Mouse (Mus musculus) layer of hippocampus, postnatal 14 days (tissue): ENCODE measurements around the gene Ifi27l2b. TPM values are rescaled to one million over a fixed set of nuclear protein-coding genes. Genes with fewer than 3 reads are reported as not detected.
"Not testable (repeated sequence)": the region's sequence is repeated elsewhere in the genome, so short reads cannot be mapped to it uniquely, and the experiment has no call there.

Experiments
- DNase-seq, 2 experiments: peaks; one replicate each; pipeline ENCODE4 v3.0.0; 2021 to 2022; ENCODE audit warnings: low spot score in 2 of 2, mixed read lengths in 1 of 2
- long read RNA-seq, 2 experiments: library from polyadenylated mRNA; stranded (forward); transcript quantifications; one replicate each; pipeline ENCODE4 v2.0.0; 2021
- total RNA-seq, 2 experiments: library from RNA; stranded (reverse); gene quantifications; 2 replicates each; pipeline ENCODE4 v1.2.3; 2021

Gene Ifi27l2b
- total RNA-seq = not detected
- long read RNA-seq, experiment 1 = 0 reads
- long read RNA-seq, experiment 2 = 0 reads

GRCm38 (mm10) chr12:103457140-103457539, at the start of gene Ifi27l2b:
Gene Ifi27l2b, minus strand, starts transcription at chr12:103457223.
- DNase-seq = no peak

DNA sequence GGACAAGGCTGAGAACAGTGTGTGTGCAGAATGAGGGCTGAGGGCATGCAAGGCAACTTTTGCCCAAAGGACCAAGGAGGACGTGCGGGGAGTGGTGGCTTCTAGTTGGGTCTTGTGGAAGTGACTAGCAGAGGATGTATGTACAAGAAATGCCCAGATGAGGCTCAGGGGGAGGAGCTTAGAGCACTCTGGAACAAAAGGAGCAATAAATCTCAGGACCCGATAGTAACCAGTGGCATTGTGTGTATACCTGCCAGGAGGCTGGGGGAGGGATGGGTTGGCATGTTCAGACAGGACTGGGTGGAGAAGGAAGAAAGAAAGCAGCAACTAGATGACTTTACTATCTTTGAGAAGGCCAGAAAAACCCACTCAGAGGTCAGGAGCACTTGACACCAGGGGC, 47.4 kb upstream of the Ifi27l2b start:
- no peak for DNase-seq

- no peak for DNase-seq
Measured at GRCm38 (mm10) chr12:103503300-103503699, 46.3 kb upstream of the Ifi27l2b start.

DNA sequence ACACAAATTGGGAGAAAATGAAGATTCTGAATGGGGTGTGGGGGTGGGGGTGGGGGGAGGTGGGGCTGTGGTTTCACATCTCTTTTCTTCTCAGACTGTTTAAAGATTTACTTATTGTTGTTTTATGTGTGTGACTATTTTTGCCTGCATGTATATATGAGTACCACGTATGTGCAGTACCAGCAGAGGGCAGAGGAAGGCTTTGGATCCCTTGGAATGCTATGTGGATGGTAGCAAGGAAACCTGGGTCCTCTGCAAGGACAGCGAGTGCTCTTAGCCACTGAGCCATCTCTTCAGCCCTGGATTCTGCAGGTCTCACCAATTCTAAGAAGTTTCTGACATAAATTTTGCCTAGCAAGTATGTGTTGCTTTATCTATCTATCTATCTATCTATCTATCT, 42.2 kb upstream of the Ifi27l2b start:
- DNase-seq = no peak

DNA sequence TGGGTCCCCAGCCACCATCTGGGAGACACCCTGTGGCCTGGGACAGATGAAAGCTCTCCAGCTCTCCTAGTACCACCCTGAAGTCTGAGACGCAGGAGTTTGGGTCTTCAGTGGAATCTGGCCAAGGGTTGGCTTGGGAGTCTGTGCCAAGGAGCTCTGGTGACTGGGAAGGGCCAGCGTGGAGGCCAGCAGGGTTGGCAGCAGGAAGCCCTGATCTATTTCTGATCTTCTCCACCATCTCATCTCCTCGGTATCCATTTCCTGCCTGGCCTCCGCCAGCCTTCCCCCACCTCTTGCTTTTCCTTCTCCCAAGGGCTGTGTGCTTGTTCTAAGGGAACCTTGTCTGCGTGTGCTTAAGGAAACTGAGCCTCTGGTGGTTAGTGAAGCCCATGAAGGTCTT, 41.7 kb upstream of the Ifi27l2b start:
- no peak for DNase-seq

DNA sequence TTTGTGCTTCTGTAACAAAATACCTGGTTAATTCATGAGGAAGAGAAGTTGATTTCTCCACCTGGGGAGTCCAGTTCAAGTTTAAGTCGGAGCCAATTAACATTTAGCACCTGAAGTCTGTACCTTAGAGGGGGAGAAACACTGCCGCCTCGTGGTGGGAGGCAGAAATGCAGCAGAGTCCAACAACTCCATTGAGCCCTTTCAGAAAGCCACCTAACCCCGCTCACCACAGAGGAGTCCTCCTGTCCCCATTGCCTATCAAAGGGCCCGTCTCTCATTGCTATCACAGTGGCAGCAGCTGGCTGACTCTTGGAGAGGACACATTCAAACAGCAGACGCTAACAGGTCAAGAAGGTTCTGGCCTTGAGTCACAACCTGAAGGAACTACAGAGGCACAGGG, 37.5 kb upstream of the Ifi27l2b start:
- DNase-seq = no peak

GRCm38 (mm10) chr12:103492767-103493166, 35.7 kb upstream of the Ifi27l2b start:
- DNase-seq = peak; percentile 74 to 83

DNA sequence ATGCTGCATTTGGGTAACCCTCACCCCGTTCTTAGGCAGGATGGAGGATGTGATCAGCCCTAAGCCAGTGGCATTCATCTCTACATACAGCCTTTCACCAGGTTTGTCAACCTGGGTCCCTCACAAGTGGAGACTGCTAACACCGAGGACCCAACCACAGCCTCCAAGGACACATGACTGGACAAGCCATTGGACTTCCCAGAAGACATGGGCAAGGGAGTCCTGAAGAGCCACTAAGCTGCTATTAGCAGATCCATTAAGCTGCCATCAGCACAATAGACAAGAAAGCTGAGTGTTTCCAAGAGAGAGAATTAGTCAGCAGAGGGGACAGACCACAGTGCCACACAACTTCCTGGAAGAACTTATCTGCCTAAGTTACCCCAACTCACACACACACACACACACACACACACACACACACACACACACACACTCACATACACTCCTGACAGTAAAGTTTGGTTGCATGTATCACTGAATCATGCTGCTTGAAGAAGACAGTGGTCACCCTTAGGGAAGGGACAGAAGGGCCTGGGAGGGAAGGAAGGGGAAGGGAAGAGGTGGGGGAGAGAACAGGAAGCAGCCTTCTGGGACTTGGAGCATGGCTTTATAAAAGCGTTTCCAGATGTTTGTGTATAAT, 34.2 kb upstream of the Ifi27l2b start:
- DNase-seq = no peak

GRCm38 (mm10) chr12:103487750-103488149, 30.7 kb upstream of the Ifi27l2b start:
- DNase-seq = no peak

GRCm38 (mm10) chr12:103487276-103487675, 30.3 kb upstream of the Ifi27l2b start:
- no peak for DNase-seq

GRCm38 (mm10) chr12:103486726-103487125, 29.7 kb upstream of the Ifi27l2b start:
- no peak for DNase-seq

- not testable (repeated sequence) for DNase-seq
Measured at GRCm38 (mm10) chr12:103484200-103484972, 27.4 kb upstream of the Ifi27l2b start.

- no peak for DNase-seq
Measured at GRCm38 (mm10) chr12:103482781-103483180, 25.8 kb upstream of the Ifi27l2b start.

DNA sequence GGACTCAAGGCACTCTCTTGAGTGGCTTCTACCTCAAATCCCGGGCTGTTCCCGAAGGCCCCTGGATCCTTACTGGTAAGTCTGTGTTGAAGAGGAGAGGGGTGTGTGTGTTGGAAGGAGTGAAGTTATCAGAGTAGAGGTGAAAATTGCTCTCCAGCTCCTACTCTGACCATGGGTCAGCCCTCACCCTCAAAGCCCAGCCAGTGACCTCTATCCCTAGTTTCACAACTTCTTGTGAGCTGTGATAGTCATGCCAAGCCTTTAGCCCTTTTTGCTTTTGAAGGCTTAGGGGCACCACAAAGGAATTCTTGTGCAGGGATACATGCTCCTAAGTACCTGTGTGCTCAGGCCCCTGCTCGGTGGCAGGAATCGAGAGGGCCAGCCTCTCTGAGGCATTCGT, 24.6 kb upstream of the Ifi27l2b start:
- DNase-seq = no peak

GRCm38 (mm10) chr12:103477461-103478015, 20.5 kb upstream of the Ifi27l2b start:
- no peak for DNase-seq

- no peak for DNase-seq
Measured at GRCm38 (mm10) chr12:103476779-103477389, 19.9 kb upstream of the Ifi27l2b start.

DNA sequence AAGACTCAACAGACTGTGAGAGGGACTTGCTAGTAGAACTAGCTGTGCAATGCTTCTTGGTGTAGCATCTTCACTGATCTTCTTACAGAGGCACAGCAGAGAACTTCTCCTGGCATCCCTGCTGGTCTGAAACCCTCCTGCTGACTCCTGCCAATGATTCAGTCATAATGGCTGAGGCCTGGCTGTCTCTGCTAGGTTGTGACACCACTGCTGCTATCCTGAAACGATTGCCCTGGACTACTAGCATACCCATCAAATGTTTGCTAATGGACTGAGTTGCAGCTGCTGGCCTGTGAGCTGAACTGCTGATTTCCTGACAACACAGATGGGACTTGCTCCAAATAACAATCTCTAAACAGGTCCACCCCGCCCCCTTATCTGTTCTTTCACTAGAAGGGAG, 17.5 kb upstream of the Ifi27l2b start:
- no peak for DNase-seq

DNA sequence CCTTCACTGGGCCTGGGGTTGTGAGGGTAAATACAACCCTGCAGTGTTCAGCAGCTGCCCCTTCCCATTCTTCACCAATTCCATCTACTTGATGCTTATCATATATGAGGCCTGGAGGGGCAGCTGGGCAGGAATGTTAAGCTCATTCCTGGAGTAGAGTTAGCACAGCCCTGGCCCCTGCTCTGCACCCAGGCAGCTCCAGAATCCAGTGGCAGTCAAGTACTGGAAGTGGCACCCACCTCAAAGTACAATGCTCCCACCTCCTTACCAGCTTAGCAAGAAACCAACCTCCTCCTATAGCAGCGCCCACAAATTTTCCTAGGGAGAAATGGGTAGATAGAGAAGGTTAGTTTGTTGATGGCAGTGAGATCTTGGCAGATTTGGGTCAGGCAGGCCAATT, 296 bp downstream of the Ifi27l2b start:
- not testable (repeated sequence) for DNase-seq

- no peak for DNase-seq
Measured at GRCm38 (mm10) chr12:103453361-103453760, 3.7 kb downstream of the Ifi27l2b start.

GRCm38 (mm10) chr12:103445060-103445459, 12.0 kb downstream of the Ifi27l2b start:
- no peak for DNase-seq

DNA sequence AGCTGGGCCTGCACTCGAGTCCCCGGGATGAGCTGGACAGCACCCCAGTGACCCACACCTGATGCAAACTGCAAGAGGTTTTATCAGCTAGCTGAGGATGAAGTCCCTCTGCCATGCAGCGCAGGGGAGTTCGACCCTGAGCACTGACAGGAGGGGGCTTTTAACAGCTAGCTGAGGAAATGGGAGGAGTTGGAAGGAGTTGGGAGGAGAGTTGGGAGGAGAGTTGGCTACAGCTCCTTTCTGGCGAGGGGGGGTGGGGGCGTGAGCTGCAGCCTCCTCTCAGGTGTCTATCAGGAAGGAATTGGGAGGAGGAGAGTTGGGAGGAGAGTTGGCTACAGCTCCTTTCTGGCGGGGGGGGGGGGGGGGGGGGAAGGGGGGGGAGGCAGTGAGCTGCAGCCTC, 12.8 kb downstream of the Ifi27l2b start:
- not testable (repeated sequence) for DNase-seq

GRCm38 (mm10) chr12:103443524-103443923, 13.5 kb downstream of the Ifi27l2b start, which contains the start of gene Ifi27l2a:
Gene Ifi27l2a, minus strand, starts transcription at chr12:103443680.
- DNase-seq = no peak
